Mouse (Mus musculus): Measurements from ENCODE around the gene Kcnip1. TPM values are rescaled to one million over a fixed set of nuclear protein-coding genes. Genes with fewer than 3 reads are reported as not detected.

The Kcnip1 gene
- polyA plus RNA-seq, 1 experiment from 2014 or later, result 3.9 TPM

- no peaks in the 10 kb centered on the region for H3K9me3 ChIP-seq (ENCODE audit: control insufficient read depth, low read length)
- H3K36me3 ChIP-seq (ENCODE audit: control insufficient read depth, insufficient read depth, low read length), result no peaks in the 10 kb centered on the region
- no peak overlapping the region for H3K4me3 ChIP-seq (ENCODE audit: low read depth, low read length)
- no peak overlapping the region for H3K4me2 ChIP-seq (replicated peaks; ENCODE audit: low read depth)
- H3K27ac ChIP-seq (replicated peaks), result no peak overlapping the region
- WGBS, result 79% methylated on average over 6 of the region's 6 CpGs
- DNase-seq (ENCODE audit: low spot score), result no peak
- no peak overlapping the region for H3K9ac ChIP-seq (ENCODE audit: low read length)
- no peaks in the 10 kb centered on the region for H3K27me3 ChIP-seq (ENCODE audit: control insufficient read depth, insufficient read depth, low read length)
- ATAC-seq (ENCODE audit: low FRiP score, low TSS enrichment), result no peak
- H3K4me1 ChIP-seq (replicated peaks; ENCODE audit: control insufficient read depth, insufficient read depth), result no peaks in the 10 kb centered on the region
- TF ChIP-seq CTCF (IDR thresholded peaks at IDR 0.05; ENCODE audit: low read depth) (no peak), EP300 (optimal IDR thresholded peaks at IDR 0.05) (no peak)
Observed at GRCm38 (mm10) chr11:33586614-33587013, 406.3 kb downstream of the Kcnip1 start.

GRCm38 (mm10) chr11:33579621-33580020 is 413.3 kb downstream of the Kcnip1 start:
- DNase-seq (ENCODE audit: low spot score) (no peak), ATAC-seq (ENCODE audit: low FRiP score, low TSS enrichment) (no peak)
- Histone ChIP-seq H3K9me3 (ENCODE audit: control insufficient read depth, low read length) (no peaks in the 10 kb centered on the region), H3K4me1 (replicated peaks; ENCODE audit: control insufficient read depth, insufficient read depth) (no peaks in the 10 kb centered on the region), H3K36me3 (ENCODE audit: control insufficient read depth, insufficient read depth, low read length) (no peaks in the 10 kb centered on the region), H3K27me3 (ENCODE audit: control insufficient read depth, insufficient read depth, low read length) (no peaks in the 10 kb centered on the region), H3K4me2 (replicated peaks; ENCODE audit: low read depth) (no peak overlapping the region), H3K9ac (ENCODE audit: low read length) (no peak overlapping the region), H3K4me3 (ENCODE audit: low read depth, low read length) (no peak overlapping the region), H3K27ac (replicated peaks) (no peak overlapping the region)
- TF ChIP-seq EP300 (optimal IDR thresholded peaks at IDR 0.05), result no peak
- TF ChIP-seq CTCF (IDR thresholded peaks at IDR 0.05; ENCODE audit: low read depth), result no peak
- WGBS, result 39% methylated on average over 3 of the region's 3 CpGs

Other genes starting within 250 kb of the Kcnip1 start
- 2.8 and 3.3 TPM in 2 replicates for gene Kcnmb1, start 30.1 kb downstream of the Kcnip1 start, polyA plus RNA-seq (2015; fragmentation: Nextera tagmentation; extraction: Ambion mirVana)
- gene Lcp2, start 53.8 kb upstream of the Kcnip1 start, polyA plus RNA-seq (2015; fragmentation: Nextera tagmentation; extraction: Ambion mirVana), result 1.2 and 1.5 TPM in 2 replicates
- not detected in 2 replicates for gene 4930469K13Rik, start 105.4 kb upstream of the Kcnip1 start, polyA plus RNA-seq (2015; fragmentation: Nextera tagmentation; extraction: Ambion mirVana)
- gene Foxi1, start 214.9 kb upstream of the Kcnip1 start, polyA plus RNA-seq (2015; fragmentation: Nextera tagmentation; extraction: Ambion mirVana), result not detected in 2 replicates

Measured in stomach, postnatal 0 days (tissue).